Mouse (Mus musculus): ENCODE data around the gene Pik3ip1. TPM values are rescaled to one million over a fixed set of nuclear protein-coding genes. Genes with fewer than 3 reads are reported as not detected.
A peak's percentile ranks its signal among the peaks of the same experiment; 100 is the strongest.

Pik3ip1 gene
- polyA plus RNA-seq, 1 experiment from 2014 or later = 27.8 TPM

- H3K4me2 ChIP-seq (ENCODE audit: low read length) = peak overlapping the region; percentile 99
- H3K36me3 ChIP-seq (ENCODE audit: control insufficient read depth, insufficient read depth, low read length) = peaks cover 20% of the 10 kb centered on the region
- H3K9me3 ChIP-seq (replicated peaks; ENCODE audit: control insufficient read depth, low read length) = no peaks in the 10 kb centered on the region
- peak overlapping the region; percentile 97 for H3K9ac ChIP-seq (ENCODE audit: low read length)
- H3K4me1 ChIP-seq (ENCODE audit: control insufficient read depth, insufficient read depth, low read length) = peaks cover 29% of the 10 kb centered on the region
- under 1% methylated on average over 77 of the region's 92 CpGs for WGBS
- ATAC-seq (peak; percentile 52), DNase-seq (ENCODE audit: low spot score) (peak; percentile 96)
- no peaks in the 10 kb centered on the region for H3K27me3 ChIP-seq (replicated peaks; ENCODE audit: control insufficient read depth, insufficient read depth, low read length)
- H3K27ac ChIP-seq (ENCODE audit: low read depth, low read length) = peak overlapping the region; percentile 100
- peak overlapping the region; percentile 85 for H3K4me3 ChIP-seq (ENCODE audit: low read depth, low read length)
Measured at GRCm38 (mm10) chr11:3289803-3290639, 40.2 kb upstream of the Pik3ip1 start.

- Histone ChIP-seq H3K4me3 (ENCODE audit: low read depth, low read length) (peak overlapping the region; percentile 85), H3K27me3 (replicated peaks; ENCODE audit: control insufficient read depth, insufficient read depth, low read length) (no peaks in the 10 kb centered on the region), H3K36me3 (ENCODE audit: control insufficient read depth, insufficient read depth, low read length) (peaks cover 27% of the 10 kb centered on the region), H3K9ac (ENCODE audit: low read length) (peak overlapping the region; percentile 97), H3K4me1 (ENCODE audit: control insufficient read depth, insufficient read depth, low read length) (peaks cover 34% of the 10 kb centered on the region), H3K27ac (ENCODE audit: low read depth, low read length) (peak overlapping the region; percentile 100), H3K4me2 (ENCODE audit: low read length) (peak overlapping the region; percentile 99), H3K9me3 (replicated peaks; ENCODE audit: control insufficient read depth, low read length) (no peaks in the 10 kb centered on the region)
- no peak for ATAC-seq
- WGBS = under 1% methylated on average over 50 of the region's 50 CpGs
- DNase-seq (ENCODE audit: low spot score) = peak; percentile 74
Measured at GRCm38 (mm10) chr11:3290640-3291310, 39.4 kb upstream of the Pik3ip1 start.

GRCm38 (mm10) chr11:3291311-3292061, 38.7 kb upstream of the Pik3ip1 start:
- H3K4me1 ChIP-seq (ENCODE audit: control insufficient read depth, insufficient read depth, low read length) = peaks cover 40% of the 10 kb centered on the region
- WGBS = under 1% methylated on average over 26 of the region's 26 CpGs

GRCm38 (mm10) chr11:3292062-3292421, 38.2 kb upstream of the Pik3ip1 start:
- ATAC-seq (peak; percentile 11), DNase-seq (ENCODE audit: low spot score) (peak; percentile 76)
- Histone ChIP-seq H3K4me1 (ENCODE audit: control insufficient read depth, insufficient read depth, low read length) (peaks cover 39% of the 10 kb centered on the region), H3K4me2 (ENCODE audit: low read length) (peak overlapping the region; percentile 99), H3K36me3 (ENCODE audit: control insufficient read depth, insufficient read depth, low read length) (peaks cover 40% of the 10 kb centered on the region), H3K9me3 (replicated peaks; ENCODE audit: control insufficient read depth, low read length) (no peaks in the 10 kb centered on the region), H3K27me3 (replicated peaks; ENCODE audit: control insufficient read depth, insufficient read depth, low read length) (no peaks in the 10 kb centered on the region), H3K27ac (ENCODE audit: low read depth, low read length) (peak overlapping the region; percentile 100), H3K9ac (ENCODE audit: low read length) (peak overlapping the region; percentile 97), H3K4me3 (ENCODE audit: low read depth, low read length) (peak overlapping the region; percentile 85)
- WGBS = 0% methylated on average over 8 of the region's 8 CpGs

More at GRCm38 (mm10) chr11:3291311-3292061, 38.7 kb upstream of the Pik3ip1 start:
- DNase-seq (ENCODE audit: low spot score) (peak; percentile 21), ATAC-seq (no peak)
- no peaks in the 10 kb centered on the region for H3K27me3 ChIP-seq (replicated peaks; ENCODE audit: control insufficient read depth, insufficient read depth, low read length)
- H3K4me3 ChIP-seq (ENCODE audit: low read depth, low read length) = peak overlapping the region; percentile 85
- H3K9me3 ChIP-seq (replicated peaks; ENCODE audit: control insufficient read depth, low read length) = no peaks in the 10 kb centered on the region
- peak overlapping the region; percentile 100 for H3K27ac ChIP-seq (ENCODE audit: low read depth, low read length)
- H3K4me2 ChIP-seq (ENCODE audit: low read length) = peak overlapping the region; percentile 99
- H3K9ac ChIP-seq (ENCODE audit: low read length) = peak overlapping the region; percentile 97
- H3K36me3 ChIP-seq (ENCODE audit: control insufficient read depth, insufficient read depth, low read length) = peaks cover 34% of the 10 kb centered on the region

- peak overlapping the region; percentile 99 for H3K4me2 ChIP-seq (ENCODE audit: low read length)
- H3K9me3 ChIP-seq (replicated peaks; ENCODE audit: control insufficient read depth, low read length) = no peaks in the 10 kb centered on the region
- H3K9ac ChIP-seq (ENCODE audit: low read length) = peak overlapping the region; percentile 97
- DNase-seq (ENCODE audit: low spot score) (peak; percentile 83), ATAC-seq (peak; percentile 17)
- peaks cover 47% of the 10 kb centered on the region for H3K36me3 ChIP-seq (ENCODE audit: control insufficient read depth, insufficient read depth, low read length)
- H3K27ac ChIP-seq (ENCODE audit: low read depth, low read length) = peak overlapping the region; percentile 100
- under 1% methylated on average over 8 of the region's 8 CpGs for WGBS
- H3K4me3 ChIP-seq (ENCODE audit: low read depth, low read length) = peak overlapping the region; percentile 85
- H3K27me3 ChIP-seq (replicated peaks; ENCODE audit: control insufficient read depth, insufficient read depth, low read length) = no peaks in the 10 kb centered on the region
- peaks cover 32% of the 10 kb centered on the region for H3K4me1 ChIP-seq (ENCODE audit: control insufficient read depth, insufficient read depth, low read length)
Measured at GRCm38 (mm10) chr11:3292711-3293249, 37.4 kb upstream of the Pik3ip1 start.

GRCm38 (mm10) chr11:3293361-3293760, 36.8 kb upstream of the Pik3ip1 start:
- DNase-seq (ENCODE audit: low spot score) = no peak

GRCm38 (mm10) chr11:3294641-3295040, 35.6 kb upstream of the Pik3ip1 start:
- H3K4me1 ChIP-seq (ENCODE audit: control insufficient read depth, insufficient read depth, low read length) = peaks cover 31% of the 10 kb centered on the region
- H3K27me3 ChIP-seq (replicated peaks; ENCODE audit: control insufficient read depth, insufficient read depth, low read length) = no peaks in the 10 kb centered on the region
- H3K27ac ChIP-seq (ENCODE audit: low read depth, low read length) = peak overlapping the region; percentile 100; the same call in 1 of the 2 replicates
- H3K36me3 ChIP-seq (ENCODE audit: control insufficient read depth, insufficient read depth, low read length) = peaks cover 66% of the 10 kb centered on the region
- ATAC-seq (no peak), DNase-seq (ENCODE audit: low spot score) (no peak)
- peak overlapping the region; percentile 85; the same call in 1 of the 2 replicates for H3K4me3 ChIP-seq (ENCODE audit: low read depth, low read length)
- H3K9me3 ChIP-seq (replicated peaks; ENCODE audit: control insufficient read depth, low read length) = no peaks in the 10 kb centered on the region
- peak overlapping the region; percentile 97 for H3K9ac ChIP-seq (ENCODE audit: low read length)
- peak overlapping the region; percentile 99 for H3K4me2 ChIP-seq (ENCODE audit: low read length)
- WGBS = 80% methylated on average over 2 of the region's 2 CpGs

More at GRCm38 (mm10) chr11:3293361-3293760, 36.8 kb upstream of the Pik3ip1 start:
- WGBS = 9% methylated on average over 4 of the region's 4 CpGs
- Histone ChIP-seq H3K9me3 (replicated peaks; ENCODE audit: control insufficient read depth, low read length) (no peaks in the 10 kb centered on the region), H3K4me1 (ENCODE audit: control insufficient read depth, insufficient read depth, low read length) (peaks cover 31% of the 10 kb centered on the region), H3K4me2 (ENCODE audit: low read length) (peak overlapping the region; percentile 99), H3K9ac (ENCODE audit: low read length) (peak overlapping the region; percentile 97), H3K27ac (ENCODE audit: low read depth, low read length) (peak overlapping the region; percentile 100), H3K4me3 (ENCODE audit: low read depth, low read length) (peak overlapping the region; percentile 85), H3K36me3 (ENCODE audit: control insufficient read depth, insufficient read depth, low read length) (peaks cover 53% of the 10 kb centered on the region), H3K27me3 (replicated peaks; ENCODE audit: control insufficient read depth, insufficient read depth, low read length) (no peaks in the 10 kb centered on the region)
- no peak for ATAC-seq

GRCm38 (mm10) chr11:3296056-3296455, 34.1 kb upstream of the Pik3ip1 start:
- H3K4me1 ChIP-seq (ENCODE audit: control insufficient read depth, insufficient read depth, low read length) = peaks cover 31% of the 10 kb centered on the region
- H3K36me3 ChIP-seq (ENCODE audit: control insufficient read depth, insufficient read depth, low read length) = peaks cover 80% of the 10 kb centered on the region
- no peaks in the 10 kb centered on the region for H3K9me3 ChIP-seq (replicated peaks; ENCODE audit: control insufficient read depth, low read length)
- peak overlapping the region; percentile 17; the same call in 1 of the 2 replicates for H3K4me2 ChIP-seq (ENCODE audit: low read length)
- no peak overlapping the region for H3K4me3 ChIP-seq (ENCODE audit: low read depth, low read length)
- 55% methylated on average over 5 of the region's 5 CpGs for WGBS
- DNase-seq (ENCODE audit: low spot score) = no peak
- H3K9ac ChIP-seq (ENCODE audit: low read length) = peak overlapping the region; percentile 40
- H3K27ac ChIP-seq (ENCODE audit: low read depth, low read length) = no peak overlapping the region
- no peaks in the 10 kb centered on the region for H3K27me3 ChIP-seq (replicated peaks; ENCODE audit: control insufficient read depth, insufficient read depth, low read length)
- ATAC-seq = no peak
